Mouse (Mus musculus): ENCODE measurements at regions not wholly inside any gene's neighbourhood (a gene's known extent, or its start where the extent isn't known, plus 50 kb on each side); places are given as distances from the start of the nearest gene placed in this dataset.
A peak's percentile ranks its signal among the peaks of the same experiment; 100 is the strongest.

- intact Hi-C loops (cut with DNase I) = no loop called here
- DNase-seq (ENCODE audit: low spot score in 2 of 2) = no peak
These were observed 69.4 kb upstream of the Cdon start for GRCm38 (mm10) chr9:35351576-35351975.

DNA sequence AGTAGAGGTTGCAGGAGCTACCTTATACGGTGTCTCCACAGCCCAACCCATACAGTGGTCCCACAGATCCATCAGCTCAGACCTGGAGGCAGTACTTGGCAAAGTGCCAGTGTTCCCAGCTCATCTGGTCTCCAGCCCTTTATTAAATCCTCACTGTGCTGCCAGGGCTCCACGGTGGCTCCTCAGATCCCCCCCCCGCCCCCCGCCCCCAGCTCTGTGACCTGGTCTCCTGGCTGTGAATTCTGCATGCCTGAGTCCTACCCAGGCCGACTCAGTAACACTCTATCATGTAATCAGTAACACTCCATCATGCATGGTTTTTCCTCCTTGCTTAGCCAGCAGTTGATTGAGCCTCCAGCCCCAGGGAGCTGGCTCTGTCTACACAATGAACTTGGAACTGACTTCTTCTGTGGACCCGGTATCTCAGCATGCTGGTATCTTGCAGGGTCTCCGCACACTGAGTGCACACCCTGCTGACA is 66.2 kb upstream of the Cdon start:
- intact Hi-C loops (cut with DNase I) = no loop called here
- no peak for DNase-seq (ENCODE audit: low spot score in 2 of 2)

GRCm38 (mm10) chr9:35359699-35360098 is 61.2 kb upstream of the Cdon start:
- intact Hi-C loops (cut with DNase I) = no loop called here
- no peak for DNase-seq (ENCODE audit: low spot score in 2 of 2)

- intact Hi-C loops (cut with DNase I) = no loop called here
- DNase-seq (ENCODE audit: low spot score in 2 of 2) = peak; percentile 59 to 69
These were observed 60.5 kb upstream of the Cdon start for GRCm38 (mm10) chr9:35360139-35361100.

- intact Hi-C loops (cut with DNase I) = no loop called here
- no peak for DNase-seq (ENCODE audit: low spot score in 2 of 2)
These were observed 59.5 kb upstream of the Cdon start for GRCm38 (mm10) chr9:35361432-35361831.

DNA sequence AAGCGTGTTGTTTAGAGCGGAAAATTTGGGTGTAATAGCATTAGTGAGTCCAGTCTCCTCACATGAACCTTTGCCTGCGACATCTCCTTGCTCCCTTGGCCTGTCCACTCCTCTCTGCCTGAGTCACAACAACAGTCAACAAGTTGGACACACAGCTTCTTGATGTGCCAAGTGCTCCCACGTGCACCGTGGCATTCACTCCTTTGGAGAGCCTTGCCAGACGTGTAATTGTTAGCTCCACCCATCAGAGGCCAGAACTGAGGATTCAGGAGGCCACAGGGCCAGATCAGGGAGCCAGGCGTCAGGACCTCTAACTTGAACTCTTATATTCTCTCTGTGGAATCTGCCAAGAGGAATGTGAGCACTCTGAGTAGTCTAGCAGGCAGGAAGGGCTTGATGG is 58.7 kb upstream of the Cdon start:
- intact Hi-C loops (cut with DNase I) = no loop called here
- DNase-seq (ENCODE audit: low spot score in 2 of 2) = no peak

DNA sequence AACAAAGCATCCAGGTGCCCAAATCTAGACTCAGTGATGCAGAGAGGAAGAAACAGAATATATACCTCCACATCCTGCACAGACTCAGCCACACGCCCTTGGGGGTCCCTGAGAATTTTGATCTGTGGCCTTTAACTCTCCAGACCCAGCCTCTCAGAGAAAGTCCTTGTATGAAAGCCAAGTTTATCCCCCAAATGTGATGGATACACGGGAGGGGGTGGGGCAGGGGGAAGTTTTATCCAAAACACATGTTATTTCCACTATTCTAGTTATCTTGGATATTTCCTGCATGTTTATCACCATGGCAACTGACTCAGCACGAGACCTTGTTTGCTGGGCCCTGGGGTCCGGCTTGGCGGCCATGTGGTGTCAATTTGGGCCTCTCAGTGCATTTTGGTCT is 57.8 kb upstream of the Cdon start:
- DNase-seq (ENCODE audit: low spot score in 2 of 2) = no peak
- intact Hi-C loops (cut with DNase I) = no loop called here

DNA sequence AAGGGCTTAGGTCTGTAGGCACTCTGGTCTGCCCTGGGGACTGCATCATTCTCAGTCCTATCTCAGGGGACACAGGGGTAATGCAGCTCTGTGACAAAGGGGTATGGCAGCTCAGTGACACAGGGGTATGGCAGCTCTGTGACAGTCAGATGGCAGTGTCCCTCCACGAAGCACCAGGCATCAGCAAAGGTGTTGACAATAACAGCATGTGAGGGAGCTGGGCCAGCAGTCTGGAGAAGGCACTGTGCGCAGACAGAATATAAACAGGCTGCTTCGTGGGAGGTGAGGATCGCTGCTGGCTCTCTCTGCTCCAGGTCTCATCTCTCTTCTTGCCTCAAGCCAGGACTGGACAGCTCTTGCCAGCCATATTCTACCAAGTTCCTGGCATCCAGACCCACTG is 57.0 kb upstream of the Cdon start:
- intact Hi-C loops (cut with DNase I) = no loop called here
- DNase-seq (ENCODE audit: low spot score in 2 of 2) = peak; percentile 23 to 47

- DNase-seq (ENCODE audit: low spot score in 2 of 2) = no peak
- intact Hi-C loops (cut with DNase I) = no loop called here
These were observed 55.0 kb upstream of the Cdon start for GRCm38 (mm10) chr9:35365975-35366374.

- no peak for DNase-seq (ENCODE audit: low spot score in 2 of 2)
- intact Hi-C loops (cut with DNase I) = no loop called here
These were observed 51.9 kb upstream of the Cdon start for GRCm38 (mm10) chr9:35369063-35369462.

DNA sequence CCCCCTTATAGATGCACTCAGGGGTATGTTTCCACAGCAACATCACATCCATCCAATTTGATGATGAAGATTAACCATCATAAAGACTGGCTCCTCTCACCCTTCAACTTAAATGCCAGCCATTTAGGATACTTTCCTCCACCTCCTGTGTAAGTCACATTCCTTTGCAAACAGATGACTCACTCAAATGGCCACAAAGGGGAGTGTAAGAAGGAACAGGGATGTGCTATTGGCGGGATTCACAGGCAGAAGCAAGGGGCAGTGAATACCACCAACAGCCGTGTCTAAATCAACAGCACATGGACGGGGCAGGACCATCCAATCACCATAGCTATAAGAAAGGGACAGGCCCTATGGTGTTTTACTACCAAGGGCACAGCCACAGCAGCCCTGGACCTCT is 50.9 kb upstream of the Cdon start:
- no peak for DNase-seq (ENCODE audit: low spot score in 2 of 2)
- intact Hi-C loops (cut with DNase I) = no loop called here

DNA sequence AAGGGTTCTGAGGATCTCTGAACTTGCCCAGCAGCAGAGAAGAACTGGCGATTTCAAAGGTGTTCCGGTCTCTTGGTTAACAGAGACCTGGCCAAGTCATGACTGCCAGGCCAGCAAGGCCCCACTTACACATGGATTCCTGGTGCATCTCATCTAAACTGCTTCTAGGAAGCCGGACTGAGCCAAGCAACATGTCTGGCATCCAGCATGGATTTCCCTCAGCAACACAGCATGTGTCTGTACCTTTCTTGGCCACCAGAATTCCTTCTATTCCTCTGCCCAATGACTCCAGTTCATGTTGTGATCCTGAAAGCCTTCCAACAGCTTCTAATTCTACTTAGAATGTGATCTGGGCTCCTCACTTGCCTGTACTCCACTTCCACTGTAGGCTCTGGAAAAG is 50.0 kb upstream of the Cdon start:
- intact Hi-C loops (cut with DNase I) = no loop called here
- DNase-seq (ENCODE audit: low spot score in 2 of 2) = no peak

Data from left cerebral cortex, postnatal 14 days (tissue).